Mouse (Mus musculus) frontal cortex, adult (tissue): ENCODE measurements around the gene Zbtb25.
A peak's percentile ranks its signal among the peaks of the same experiment; 100 is the strongest.

Experiments
- ATAC-seq: cut with Nextera tagmentation; 2 replicates; pipeline ENCODE4 v1.9.2; 2017; ENCODE audit warnings: mild to moderate bottlenecking, moderate library complexity, mixed read lengths; ENCODE audit not compliant: low TSS enrichment

Gene Zbtb25

GRCm38 (mm10) chr12:76336111-76336965, 33.1 kb downstream of the Zbtb25 start:
- no peak for ATAC-seq

GRCm38 (mm10) chr12:76335641-76336040, 33.8 kb downstream of the Zbtb25 start:
- no peak for ATAC-seq

GRCm38 (mm10) chr12:76333688-76334087, 35.7 kb downstream of the Zbtb25 start:
- ATAC-seq, result no peak

- ATAC-seq, result no peak
Measured at GRCm38 (mm10) chr12:76328567-76329354, 40.6 kb downstream of the Zbtb25 start.

GRCm38 (mm10) chr12:76326437-76327220, 42.8 kb downstream of the Zbtb25 start:
- peak; percentile 76 for ATAC-seq

GRCm38 (mm10) chr12:76324679-76325431, 44.5 kb downstream of the Zbtb25 start, which contains the start of gene Akap5:
Akap5 (plus strand) TSS chr12:76324891.
- ATAC-seq, result peak; percentile 66

- ATAC-seq, result peak; percentile 17; the same call in 1 of the 2 replicates
Measured at GRCm38 (mm10) chr12:76318282-76319212, 50.9 kb downstream of the Zbtb25 start.

GRCm38 (mm10) chr12:76311951-76312350, 57.5 kb downstream of the Zbtb25 start:
- ATAC-seq, result no peak

GRCm38 (mm10) chr12:76311227-76311626, 58.2 kb downstream of the Zbtb25 start:
- ATAC-seq, result no peak

- no peak for ATAC-seq
Measured at GRCm38 (mm10) chr12:76310633-76311032, 58.8 kb downstream of the Zbtb25 start.

- ATAC-seq, result no peak
Measured at GRCm38 (mm10) chr12:76310007-76310406, 59.4 kb downstream of the Zbtb25 start.

GRCm38 (mm10) chr12:76308436-76308835, 61.0 kb downstream of the Zbtb25 start:
- ATAC-seq, result no peak

- peak; percentile 83 for ATAC-seq
Measured at GRCm38 (mm10) chr12:76307964-76308363, 61.4 kb downstream of the Zbtb25 start.

- no peak for ATAC-seq
Measured at GRCm38 (mm10) chr12:76306852-76307561, 62.4 kb downstream of the Zbtb25 start.

- ATAC-seq, result no peak
Measured at GRCm38 (mm10) chr12:76305107-76305506, 64.3 kb downstream of the Zbtb25 start.

- no peak for ATAC-seq
Measured at GRCm38 (mm10) chr12:76304199-76304598, 65.2 kb downstream of the Zbtb25 start.

- no peak for ATAC-seq
Measured at GRCm38 (mm10) chr12:76303474-76303873, 65.9 kb downstream of the Zbtb25 start.

- peak; percentile 26; the same call in 1 of the 2 replicates for ATAC-seq
Measured at GRCm38 (mm10) chr12:76300367-76300766, 69.0 kb downstream of the Zbtb25 start.

- 0 out of 2 replicates have a peak, but pooled peaks have one; percentile 15 for ATAC-seq
Measured at GRCm38 (mm10) chr12:76299361-76299906, 70.0 kb downstream of the Zbtb25 start.
